Mouse (Mus musculus): ENCODE results near the gene Dcdc2c. TPM values are rescaled to one million over a fixed set of nuclear protein-coding genes. Genes with fewer than 3 reads are reported as not detected.

Dcdc2c gene
- polyA plus RNA-seq, 1 experiment from 2014 or later, result not detected

DNA sequence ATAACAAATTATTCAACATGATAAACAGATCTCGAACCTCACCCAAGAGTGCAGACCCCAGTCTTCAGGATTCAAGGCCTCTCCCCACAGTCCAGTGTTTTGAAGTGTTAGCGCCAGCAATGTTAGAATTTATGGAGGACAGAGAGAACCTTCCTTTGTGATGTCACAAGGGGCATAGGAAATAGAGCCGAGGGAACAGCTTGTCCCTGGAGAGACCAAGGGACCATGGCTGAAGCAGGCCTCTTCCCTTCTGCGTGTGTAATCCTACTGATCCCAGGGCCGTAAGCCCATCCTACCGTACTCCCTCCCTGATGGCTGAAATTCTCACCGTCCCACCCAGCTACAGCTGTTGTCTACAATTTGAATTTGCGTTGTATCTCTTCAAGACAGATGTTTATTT, 30.2 kb upstream of the Dcdc2c start, which contains the start of gene Allc:
Gene Allc, minus strand, starts transcription at position 101 of the 400 bp plus-strand sequence.
- no peak within 1 kb of the TSS for H3K4me2 ChIP-seq (ENCODE audit: low read depth, low read length)
- ATAC-seq, result no peak
- 74% methylated on average over 8 of the region's 8 CpGs for WGBS
- H3K36me3 ChIP-seq (ENCODE audit: control insufficient read depth, insufficient read depth, low read length), result no peaks in the 10 kb centered on the region
- H3K27ac ChIP-seq (ENCODE audit: low read length), result no peak within 1 kb of the TSS
- no peak within 1 kb of the TSS for H3K9ac ChIP-seq (ENCODE audit: low read depth, low read length)
- H3K4me3 ChIP-seq (ENCODE audit: low read length), result no peak within 1 kb of the TSS
- no peaks in the 10 kb centered on the region for H3K9me3 ChIP-seq (ENCODE audit: control insufficient read depth, low read length)
- H3K27me3 ChIP-seq (replicated peaks; ENCODE audit: control insufficient read depth, insufficient read depth, low read length), result no peaks in the 10 kb centered on the region
- no peaks in the 10 kb centered on the region for H3K4me1 ChIP-seq (ENCODE audit: control insufficient read depth, insufficient read depth, low read length)

DNA sequence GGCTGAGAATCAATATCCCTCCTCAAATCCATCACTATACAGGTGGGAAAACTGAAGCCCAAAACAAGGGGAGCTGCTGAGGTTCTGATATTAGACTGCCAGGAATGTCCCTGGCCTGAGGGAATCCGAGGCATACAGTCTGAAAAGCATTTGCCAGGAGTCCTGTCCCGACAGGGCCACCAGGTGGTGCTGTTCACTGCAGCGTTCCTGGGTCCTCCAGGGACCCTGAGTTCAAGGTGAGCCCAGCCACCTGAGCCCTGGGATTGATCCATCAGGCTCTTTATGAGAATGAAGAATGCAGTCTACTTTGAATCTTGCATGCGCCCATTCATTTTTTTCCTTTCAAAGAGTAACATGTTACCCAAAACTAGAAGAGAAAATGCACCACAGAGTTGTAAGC, 26.9 kb upstream of the Dcdc2c start:
- no peak overlapping the region for H3K9ac ChIP-seq (ENCODE audit: low read depth, low read length)
- no peak for ATAC-seq
- no peaks in the 10 kb centered on the region for H3K36me3 ChIP-seq (ENCODE audit: control insufficient read depth, insufficient read depth, low read length)
- no peaks in the 10 kb centered on the region for H3K9me3 ChIP-seq (ENCODE audit: control insufficient read depth, low read length)
- no peak overlapping the region for H3K4me3 ChIP-seq (ENCODE audit: low read length)
- H3K27ac ChIP-seq (ENCODE audit: low read length), result no peak overlapping the region
- H3K4me1 ChIP-seq (ENCODE audit: control insufficient read depth, insufficient read depth, low read length), result no peaks in the 10 kb centered on the region
- no peaks in the 10 kb centered on the region for H3K27me3 ChIP-seq (replicated peaks; ENCODE audit: control insufficient read depth, insufficient read depth, low read length)
- no peak overlapping the region for H3K4me2 ChIP-seq (ENCODE audit: low read depth, low read length)
- WGBS, result 40% methylated on average over 4 of the region's 4 CpGs

DNA sequence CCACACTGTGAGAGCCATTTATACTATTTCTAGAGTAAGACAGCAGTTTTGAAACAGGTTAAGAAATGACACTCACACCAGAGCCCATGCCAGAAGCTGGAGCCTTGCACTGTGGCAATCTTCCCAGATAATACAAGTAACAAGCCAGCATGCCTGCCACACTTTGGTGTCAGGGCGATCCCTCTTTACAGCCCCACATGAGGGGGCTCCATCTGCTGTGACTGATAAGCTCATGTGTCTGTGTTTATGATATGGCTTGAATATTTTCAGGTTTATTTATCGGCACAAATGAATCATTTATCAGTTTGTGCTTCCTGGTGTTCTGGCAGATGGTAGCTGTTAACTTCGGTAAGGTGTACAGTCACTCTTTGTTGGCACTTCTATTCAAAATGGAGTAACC, 25.9 kb upstream of the Dcdc2c start:
- Histone ChIP-seq H3K27ac (ENCODE audit: low read length) (no peak overlapping the region), H3K4me2 (ENCODE audit: low read depth, low read length) (no peak overlapping the region), H3K9ac (ENCODE audit: low read depth, low read length) (no peak overlapping the region), H3K4me3 (ENCODE audit: low read length) (no peak overlapping the region), H3K36me3 (ENCODE audit: control insufficient read depth, insufficient read depth, low read length) (no peaks in the 10 kb centered on the region), H3K27me3 (replicated peaks; ENCODE audit: control insufficient read depth, insufficient read depth, low read length) (no peaks in the 10 kb centered on the region), H3K4me1 (ENCODE audit: control insufficient read depth, insufficient read depth, low read length) (no peaks in the 10 kb centered on the region), H3K9me3 (ENCODE audit: control insufficient read depth, low read length) (no peaks in the 10 kb centered on the region)
- no peak for ATAC-seq
- WGBS, result 82% methylated on average over 3 of the region's 3 CpGs

DNA sequence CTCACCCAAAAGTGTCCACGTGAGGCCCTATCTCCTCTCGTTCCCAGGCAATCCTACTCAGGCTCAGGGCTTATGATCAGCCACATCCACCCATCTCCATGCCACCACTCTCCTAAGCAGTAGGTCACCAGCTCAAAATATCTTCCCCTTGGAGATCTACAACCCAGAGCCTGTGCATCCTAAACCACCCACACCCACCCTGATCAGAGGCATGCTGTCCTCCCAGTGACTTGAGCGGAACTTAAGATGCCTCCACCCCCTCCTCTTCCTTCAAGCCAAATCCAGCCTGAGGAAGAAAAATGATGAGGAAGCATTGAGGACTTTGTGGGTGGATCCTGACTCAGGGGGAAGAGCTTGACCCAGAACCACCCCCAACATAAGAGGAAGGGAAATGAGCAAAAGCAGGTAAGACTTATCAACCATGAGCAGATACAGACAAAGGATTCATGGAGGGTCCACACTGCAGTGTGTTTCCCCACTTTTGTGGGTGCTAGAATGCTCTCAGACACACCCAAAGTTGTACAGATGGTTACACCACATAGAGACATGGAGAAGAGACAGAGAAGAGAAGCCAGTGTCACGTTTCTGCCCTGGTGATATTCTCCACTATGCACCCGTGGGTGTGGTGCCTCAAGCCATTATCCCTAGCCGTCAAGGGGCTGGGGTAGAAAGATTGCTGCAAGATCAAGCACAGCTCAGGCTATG, 23.3 kb upstream of the Dcdc2c start:
- no peak for ATAC-seq
- H3K27ac ChIP-seq (ENCODE audit: low read length), result no peak overlapping the region
- no peaks in the 10 kb centered on the region for H3K4me1 ChIP-seq (ENCODE audit: control insufficient read depth, insufficient read depth, low read length)
- H3K9ac ChIP-seq (ENCODE audit: low read depth, low read length), result no peak overlapping the region
- H3K36me3 ChIP-seq (ENCODE audit: control insufficient read depth, insufficient read depth, low read length), result no peaks in the 10 kb centered on the region
- H3K9me3 ChIP-seq (ENCODE audit: control insufficient read depth, low read length), result no peaks in the 10 kb centered on the region
- H3K27me3 ChIP-seq (replicated peaks; ENCODE audit: control insufficient read depth, insufficient read depth, low read length), result no peaks in the 10 kb centered on the region
- no peak overlapping the region for H3K4me2 ChIP-seq (ENCODE audit: low read depth, low read length)
- 69% methylated on average over 6 of the region's 6 CpGs for WGBS
- H3K4me3 ChIP-seq (ENCODE audit: low read length), result no peak overlapping the region

DNA sequence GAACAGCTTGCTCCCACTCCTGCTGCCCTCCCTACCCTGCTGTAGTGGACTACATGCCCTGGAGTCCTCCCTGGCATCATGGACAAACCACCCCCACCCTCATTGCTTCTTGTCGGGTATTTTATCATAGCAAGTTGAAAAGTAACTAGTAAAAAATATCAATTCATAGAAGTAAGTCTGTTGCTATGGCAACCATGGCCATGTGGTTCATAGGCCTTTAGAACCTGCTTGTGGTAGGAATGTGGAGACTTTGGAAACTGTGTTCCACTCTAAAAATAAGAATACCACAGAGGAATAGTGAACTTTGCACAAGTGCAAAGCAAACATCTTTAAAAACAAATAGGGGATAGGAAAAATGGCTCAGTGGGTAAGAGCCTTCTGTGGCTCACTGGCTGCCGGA, 20.0 kb upstream of the Dcdc2c start:
- ATAC-seq, result no peak
- Histone ChIP-seq H3K4me1 (ENCODE audit: control insufficient read depth, insufficient read depth, low read length) (no peaks in the 10 kb centered on the region), H3K4me2 (ENCODE audit: low read depth, low read length) (no peak overlapping the region), H3K4me3 (ENCODE audit: low read length) (no peak overlapping the region), H3K27ac (ENCODE audit: low read length) (no peak overlapping the region), H3K27me3 (replicated peaks; ENCODE audit: control insufficient read depth, insufficient read depth, low read length) (no peaks in the 10 kb centered on the region), H3K9ac (ENCODE audit: low read depth, low read length) (no peak overlapping the region), H3K36me3 (ENCODE audit: control insufficient read depth, insufficient read depth, low read length) (no peaks in the 10 kb centered on the region), H3K9me3 (ENCODE audit: control insufficient read depth, low read length) (no peaks in the 10 kb centered on the region)
- WGBS, result 79% methylated on average over 2 of the region's 2 CpGs

DNA sequence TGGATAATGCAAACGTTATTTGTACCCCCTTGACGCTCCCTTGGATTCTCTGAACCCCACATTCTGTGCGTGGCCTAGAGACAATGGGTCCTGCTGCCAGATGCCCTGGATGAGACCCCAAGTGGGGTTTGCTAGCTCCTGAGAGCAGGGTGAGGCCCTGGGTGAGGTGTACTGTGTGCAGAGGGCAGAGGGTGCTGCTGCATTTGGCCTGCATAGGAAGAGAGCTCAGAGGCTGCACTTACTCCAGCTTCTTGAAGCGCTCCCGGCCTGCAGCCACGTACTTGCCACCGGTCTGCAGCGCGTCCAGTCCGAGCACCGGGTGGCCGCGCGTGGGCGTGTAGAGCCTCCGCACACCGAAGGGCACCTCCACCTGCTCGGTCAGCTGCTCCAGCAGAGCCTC, 424 bp downstream of the Dcdc2c start:
- Histone ChIP-seq H3K9me3 (ENCODE audit: control insufficient read depth, low read length) (no peaks in the 10 kb centered on the region), H3K27me3 (replicated peaks; ENCODE audit: control insufficient read depth, insufficient read depth, low read length) (0 out of 2 replicates have a peak, but pooled peaks cover 4% of the 10 kb centered on the region), H3K27ac (ENCODE audit: low read length) (no peak overlapping the region), H3K36me3 (ENCODE audit: control insufficient read depth, insufficient read depth, low read length) (no peaks in the 10 kb centered on the region), H3K4me1 (ENCODE audit: control insufficient read depth, insufficient read depth, low read length) (no peaks in the 10 kb centered on the region), H3K9ac (ENCODE audit: low read depth, low read length) (no peak overlapping the region), H3K4me3 (ENCODE audit: low read length) (no peak overlapping the region), H3K4me2 (ENCODE audit: low read depth, low read length) (no peak overlapping the region)
- ATAC-seq, result no peak
- WGBS, result 58% methylated on average over 18 of the region's 18 CpGs

DNA sequence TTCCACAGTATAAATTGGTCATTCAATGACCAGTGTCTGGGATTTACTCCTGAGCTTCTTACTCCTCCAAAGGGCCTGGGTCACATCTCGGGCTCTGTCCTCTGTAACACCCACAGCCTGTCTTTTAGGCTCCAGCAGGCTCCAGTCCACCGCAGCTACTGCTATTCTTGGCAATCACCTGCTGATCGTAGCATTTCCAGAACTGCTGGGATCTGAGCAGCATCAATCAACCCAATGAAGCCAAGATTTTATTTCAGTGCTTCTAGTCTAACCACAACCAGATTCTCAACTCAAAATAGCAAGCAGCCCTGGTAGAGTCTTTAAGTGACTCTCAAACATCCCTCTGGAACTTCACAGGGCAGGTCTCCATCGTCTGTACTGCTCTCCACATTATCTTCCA, 3.3 kb downstream of the Dcdc2c start:
- no peaks in the 10 kb centered on the region for H3K4me1 ChIP-seq (ENCODE audit: control insufficient read depth, insufficient read depth, low read length)
- H3K27ac ChIP-seq (ENCODE audit: low read length), result no peak overlapping the region
- no peak overlapping the region for H3K4me3 ChIP-seq (ENCODE audit: low read length)
- no peaks in the 10 kb centered on the region for H3K36me3 ChIP-seq (ENCODE audit: control insufficient read depth, insufficient read depth, low read length)
- H3K4me2 ChIP-seq (ENCODE audit: low read depth, low read length), result no peak overlapping the region
- H3K9me3 ChIP-seq (ENCODE audit: control insufficient read depth, low read length), result no peaks in the 10 kb centered on the region
- 62% methylated on average over 4 of the region's 4 CpGs for WGBS
- no peak overlapping the region for H3K9ac ChIP-seq (ENCODE audit: low read depth, low read length)
- no peak for ATAC-seq
- 0 out of 2 replicates have a peak, but pooled peaks cover 4% of the 10 kb centered on the region for H3K27me3 ChIP-seq (replicated peaks; ENCODE audit: control insufficient read depth, insufficient read depth, low read length)

DNA sequence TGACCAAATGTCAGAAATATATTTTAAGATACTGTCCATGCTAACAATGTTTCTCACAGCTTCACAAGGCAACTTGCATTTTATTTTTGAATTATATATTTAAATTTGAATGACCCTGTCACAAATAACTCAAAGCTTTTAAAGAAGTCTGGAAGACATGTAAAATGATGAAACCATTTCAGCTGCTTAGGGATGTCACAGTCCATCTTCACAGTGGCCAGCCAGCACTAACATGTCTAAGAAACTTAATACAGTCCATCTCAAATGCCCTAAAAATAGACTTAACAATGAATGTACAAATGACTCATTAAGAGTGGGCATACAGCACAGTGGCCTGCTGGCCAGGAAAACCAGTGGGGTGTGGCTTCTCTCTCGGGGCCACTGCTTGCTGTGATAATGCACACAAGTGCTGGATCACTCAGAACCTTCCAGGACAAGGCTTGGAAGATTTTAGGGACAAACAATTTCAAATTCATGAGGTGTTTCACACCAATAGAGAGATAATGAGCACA, 37.9 kb downstream of the Dcdc2c start:
- no peak for ATAC-seq
- Histone ChIP-seq H3K9ac (ENCODE audit: low read depth, low read length) (no peak overlapping the region), H3K9me3 (ENCODE audit: control insufficient read depth, low read length) (0 out of 2 replicates have a peak, but pooled peaks cover 3% of the 10 kb centered on the region), H3K4me1 (ENCODE audit: control insufficient read depth, insufficient read depth, low read length) (0 out of 2 replicates have a peak, but pooled peaks cover 9% of the 10 kb centered on the region), H3K27me3 (replicated peaks; ENCODE audit: control insufficient read depth, insufficient read depth, low read length) (no peaks in the 10 kb centered on the region), H3K4me2 (ENCODE audit: low read depth, low read length) (no peak overlapping the region), H3K36me3 (ENCODE audit: control insufficient read depth, insufficient read depth, low read length) (no peaks in the 10 kb centered on the region), H3K27ac (ENCODE audit: low read length) (no peak overlapping the region), H3K4me3 (ENCODE audit: low read length) (no peak overlapping the region)
- WGBS, result 40% methylated on average over 1 of the region's 1 CpGs

DNA sequence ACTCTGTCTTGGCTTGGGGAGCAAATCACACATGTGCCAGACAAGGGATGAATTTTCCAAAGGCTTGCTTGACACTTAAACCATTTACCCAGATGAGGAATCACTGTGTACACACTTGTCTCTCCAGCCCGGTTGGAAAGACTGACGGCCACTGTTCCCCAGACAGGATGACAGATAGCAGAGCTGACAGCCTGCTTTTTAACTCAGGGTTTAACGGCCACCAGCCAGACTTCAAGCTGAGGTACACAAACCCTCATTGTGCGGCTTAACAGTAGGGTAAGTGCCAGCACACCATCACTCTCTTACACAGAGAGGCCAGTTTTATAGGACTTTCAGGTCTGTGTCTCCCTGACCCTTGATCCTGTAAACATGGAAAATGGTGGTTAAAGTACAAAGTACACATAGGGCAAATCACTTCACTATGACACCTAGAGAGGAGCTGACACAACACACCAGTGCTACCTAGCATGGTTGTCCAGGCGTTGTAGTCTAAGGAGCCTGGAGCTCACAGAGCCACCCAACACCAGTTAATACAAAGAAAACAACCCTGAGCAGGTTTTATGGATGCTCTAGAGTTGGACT, 42.4 kb downstream of the Dcdc2c start:
- Histone ChIP-seq H3K36me3 (ENCODE audit: control insufficient read depth, insufficient read depth, low read length) (no peaks in the 10 kb centered on the region), H3K4me2 (ENCODE audit: low read depth, low read length) (no peak overlapping the region), H3K9me3 (ENCODE audit: control insufficient read depth, low read length) (0 out of 2 replicates have a peak, but pooled peaks cover 3% of the 10 kb centered on the region), H3K9ac (ENCODE audit: low read depth, low read length) (no peak overlapping the region), H3K27ac (ENCODE audit: low read length) (no peak overlapping the region), H3K4me1 (ENCODE audit: control insufficient read depth, insufficient read depth, low read length) (0 out of 2 replicates have a peak, but pooled peaks cover 9% of the 10 kb centered on the region), H3K27me3 (replicated peaks; ENCODE audit: control insufficient read depth, insufficient read depth, low read length) (no peaks in the 10 kb centered on the region), H3K4me3 (ENCODE audit: low read length) (no peak overlapping the region)
- 21% methylated on average over 5 of the region's 5 CpGs for WGBS
- ATAC-seq, result peak; percentile 71

Measured in intestine, embryonic 16.5 days (tissue).